Mouse (Mus musculus) megakaryocyte, embryonic 14.5 days (primary cell): Measurements from ENCODE around the gene Hexim1.

Experiments
- FLI1 ChIP-seq: IDR thresholded peaks from 2 replicates; pipeline ENCODE4 v1.6.1; 2012; ENCODE audit warnings: low read length, inconsistent platforms, mixed read lengths
- GATA1 ChIP-seq: IDR thresholded peaks from 3 replicates; pipeline ENCODE4 v1.6.1; 2012; ENCODE audit warnings: mixed read lengths, low read length, inconsistent platforms, borderline replicate concordance

DNA sequence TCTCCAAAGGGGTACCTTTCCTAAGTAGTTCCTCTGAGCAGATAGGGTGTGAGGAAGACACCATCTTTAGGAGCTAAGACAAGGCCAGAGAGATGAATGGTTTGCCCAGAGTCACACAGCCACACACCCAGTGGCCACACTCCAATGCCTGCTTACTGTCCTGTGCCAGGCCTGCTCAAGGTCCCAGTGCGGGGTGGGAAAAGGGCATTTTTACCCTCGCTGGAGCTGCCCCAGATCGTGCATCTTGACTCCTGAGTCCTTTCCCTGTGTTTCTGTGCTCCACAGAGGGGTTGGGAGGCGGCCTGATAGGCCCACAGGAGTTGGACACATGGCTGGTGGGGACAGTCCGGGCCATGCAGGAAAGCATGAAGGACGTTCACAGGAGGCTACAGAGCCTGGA lies 10.2 kb upstream of the Hexim1 start:
- TF ChIP-seq GATA1 (no peak), FLI1 (no peak)
